Mouse (Mus musculus): Measurements from ENCODE around the gene Tmem69. TPM values are rescaled to one million over a fixed set of nuclear protein-coding genes. Genes with fewer than 3 reads are reported as not detected.

Gene Tmem69
- total RNA-seq, 2 experiments from 2014 or later = 11.0 to 41.1 TPM

Other genes with a start within 250 kb of the Tmem69 start
- 15.2 and 19.6 TPM in 2 replicates for gene Mast2, start 91.8 kb downstream of the Tmem69 start, total RNA-seq (2015)
- gene Mast2, start 91.8 kb downstream of the Tmem69 start, total RNA-seq (2017) = 6.4 and 13.6 TPM in 2 replicates
- gene Ipp, start 48.4 kb downstream of the Tmem69 start, total RNA-seq (2015) = 8.7 and 8.8 TPM in 2 replicates
- 8.5 and 16.3 TPM in 2 replicates for gene Ipp, start 48.4 kb downstream of the Tmem69 start, total RNA-seq (2017)
- 80.6 and 90.1 TPM in 2 replicates for gene Gpbp1l1, start 1.7 kb upstream of the Tmem69 start, total RNA-seq (2015)
- 143 and 169 TPM in 2 replicates for gene Gpbp1l1, start 1.7 kb upstream of the Tmem69 start, total RNA-seq (2017)
- 2.9 and 5.0 TPM in 2 replicates for gene Ccdc17, start 40.7 kb upstream of the Tmem69 start, total RNA-seq (2015)
- gene Ccdc17, start 40.7 kb upstream of the Tmem69 start, total RNA-seq (2017) = 0.91 and 1.4 TPM in 2 replicates
- 179 and 194 TPM in 2 replicates for gene Nasp, start 72.0 kb upstream of the Tmem69 start, total RNA-seq (2015)
- 414 and 474 TPM in 2 replicates for gene Nasp, start 72.0 kb upstream of the Tmem69 start, total RNA-seq (2017)
- 370 and 377 TPM in 2 replicates for gene Akr1a1, start 95.7 kb upstream of the Tmem69 start, total RNA-seq (2015)
- 591 and 829 TPM in 2 replicates for gene Akr1a1, start 95.7 kb upstream of the Tmem69 start, total RNA-seq (2017)
- gene Prdx1, start 129.6 kb upstream of the Tmem69 start, total RNA-seq (2015) = 400 and 435 TPM in 2 replicates
- 254 and 304 TPM in 2 replicates for gene Prdx1, start 129.6 kb upstream of the Tmem69 start, total RNA-seq (2017)
- gene Mmachc, start 152.5 kb upstream of the Tmem69 start, total RNA-seq (2015) = 36.9 and 44.9 TPM in 2 replicates
- 19.8 and 23.0 TPM in 2 replicates for gene Mmachc, start 152.5 kb upstream of the Tmem69 start, total RNA-seq (2017)
- 35.5 and 56.1 TPM in 2 replicates for gene Ccdc163, start 152.6 kb upstream of the Tmem69 start, total RNA-seq (2015)
- gene Ccdc163, start 152.6 kb upstream of the Tmem69 start, total RNA-seq (2017) = 12.0 and 17.6 TPM in 2 replicates
- 9.2 and 12.6 TPM in 2 replicates for gene Tesk2, start 165.0 kb upstream of the Tmem69 start, total RNA-seq (2015)
- gene Tesk2, start 165.0 kb upstream of the Tmem69 start, total RNA-seq (2017) = 6.7 and 7.1 TPM in 2 replicates

Measured in megakaryocyte progenitor cell, adult 5-6 weeks (primary cell).